Mouse (Mus musculus) adrenal gland (tissue): ENCODE results near the gene Cyp11a1.

Experiments
- intact Hi-C: fragments of 180-260 bp; cut with DNase I; formaldehyde crosslinking; loops from one replicate; pipeline ENCODE4 v1.15.1; 2025
- long read RNA-seq, 2 experiments: library from polyadenylated mRNA; unstranded; transcript quantifications; one replicate each; pipeline ENCODE4 v2.0.0; 2020; ENCODE audit warnings: borderline replicate concordance in 1 of 2; ENCODE audit not compliant: insufficient replicate concordance in 1 of 2

The Cyp11a1 gene
- long read RNA-seq, experiment 1, transcript Cyp11a1-201 (9 exons, 2,120 nt): major isoform, 6,060 of 6,531 reads
- long read RNA-seq, experiment 1, partial matches to known transcripts: 217 of 6,531 reads
- long read RNA-seq, experiment 1, other reads (novel, unspliced or antisense): 252 of 6,531 reads
- long read RNA-seq, experiment 2, transcript Cyp11a1-201 (9 exons, 2,120 nt): major isoform, 6,167 of 6,892 reads
- long read RNA-seq, experiment 2, partial matches to known transcripts: 386 of 6,892 reads
- long read RNA-seq, experiment 2, other reads (novel, unspliced or antisense): 336 of 6,892 reads

GRCm38 (mm10) chr9:58005753-58006461 lies at the start of gene Cyp11a1:
Gene Cyp11a1, plus strand, starts transcription at chr9:58006411.
- intact Hi-C loops: no loop called here

DNA sequence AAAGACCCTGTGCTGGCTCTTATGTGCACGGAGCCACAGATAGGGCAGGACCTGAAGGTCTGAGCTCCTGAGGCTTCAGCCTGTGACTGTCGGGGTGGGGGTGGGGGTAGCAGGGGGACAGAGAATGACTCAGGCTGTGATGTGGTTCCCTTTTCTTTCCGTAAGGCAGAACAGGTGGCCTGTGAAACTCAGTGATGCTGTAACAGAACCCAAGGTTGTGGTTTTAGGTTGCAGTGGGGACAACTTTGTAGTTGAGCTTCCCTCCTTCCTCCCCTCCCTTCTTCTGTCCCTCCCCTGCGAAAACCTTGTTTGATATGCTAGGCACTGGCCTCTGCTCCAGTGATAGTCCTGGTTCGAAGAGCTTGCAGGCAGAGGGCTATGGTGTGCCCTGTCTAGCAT lies 49.4 kb upstream of the Cyp11a1 start:
- intact Hi-C loops: no loop called here

GRCm38 (mm10) chr9:57958615-57959014 lies 47.6 kb upstream of the Cyp11a1 start:
- intact Hi-C loops: no loop called here

- intact Hi-C loops: no loop called here
These were observed 46.8 kb upstream of the Cyp11a1 start for GRCm38 (mm10) chr9:57959399-57959798.

GRCm38 (mm10) chr9:57959886-57960866 lies 46.0 kb upstream of the Cyp11a1 start:
- intact Hi-C loops: no loop called here

DNA sequence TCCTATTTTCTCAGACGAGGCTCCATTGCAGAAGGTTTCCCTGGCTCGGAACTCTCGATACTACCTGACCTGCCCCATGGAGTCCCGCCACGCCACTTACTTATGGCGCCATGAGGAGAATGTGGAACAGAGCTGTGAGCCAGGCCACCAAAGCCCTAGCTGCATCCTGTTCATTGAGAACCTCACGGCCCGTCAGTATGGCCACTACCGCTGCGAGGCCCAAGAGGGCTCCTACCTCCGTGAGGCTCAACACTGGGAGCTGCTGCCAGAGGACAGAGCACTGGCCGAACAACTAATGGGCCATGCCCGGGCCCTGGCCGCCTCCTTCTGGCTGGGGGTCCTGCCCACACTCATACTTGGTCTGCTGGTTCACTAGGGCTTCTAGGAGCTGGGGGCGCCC lies 45.0 kb upstream of the Cyp11a1 start:
- intact Hi-C loops: no loop called here

- intact Hi-C loops: no loop called here
These were observed 44.1 kb upstream of the Cyp11a1 start for GRCm38 (mm10) chr9:57961863-57962778.

GRCm38 (mm10) chr9:57963249-57963997 lies 42.8 kb upstream of the Cyp11a1 start:
- intact Hi-C loops: no loop called here

- intact Hi-C loops: no loop called here
These were observed 42.2 kb upstream of the Cyp11a1 start for GRCm38 (mm10) chr9:57963998-57964395.

DNA sequence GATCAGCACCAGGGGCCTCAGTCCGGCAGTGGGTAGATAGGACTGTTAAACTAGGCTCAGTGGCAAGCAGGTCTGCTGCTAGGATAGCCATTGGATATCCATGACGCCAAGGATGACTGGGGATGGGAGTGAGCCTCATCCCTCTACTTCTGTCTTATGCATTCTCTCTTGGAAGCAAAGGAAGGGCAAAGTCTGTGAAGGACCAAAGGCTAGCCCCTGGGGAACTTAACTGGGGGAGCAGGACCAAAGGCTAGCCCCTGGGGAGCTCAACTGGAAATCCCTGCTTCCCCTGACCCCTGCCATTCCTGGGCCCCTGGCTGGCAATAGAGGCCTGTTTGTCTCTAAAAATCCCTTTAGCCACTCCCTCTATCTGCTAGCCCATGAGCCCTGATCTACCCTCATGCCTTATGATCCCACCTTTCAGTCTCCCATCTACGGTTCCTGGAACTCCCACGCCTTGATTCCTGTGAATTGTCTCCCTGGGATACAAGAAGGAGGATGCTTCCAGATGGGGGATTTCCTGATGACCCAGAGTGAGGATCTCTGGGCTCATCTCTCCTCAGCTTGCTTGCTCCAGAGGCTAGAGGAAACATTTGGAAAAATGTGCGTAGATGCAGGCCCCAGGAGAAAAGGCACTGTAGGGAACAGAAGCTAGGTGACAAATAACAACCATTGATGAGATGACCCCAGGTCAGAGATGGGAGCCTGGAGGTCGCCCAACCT lies 41.5 kb upstream of the Cyp11a1 start:
- intact Hi-C loops: no loop called here

- intact Hi-C loops: no loop called here
These were observed 40.7 kb upstream of the Cyp11a1 start for GRCm38 (mm10) chr9:57965281-57966185.

- intact Hi-C loops: no loop called here
These were observed 38.8 kb upstream of the Cyp11a1 start for GRCm38 (mm10) chr9:57967237-57967960.

GRCm38 (mm10) chr9:57968166-57968771 lies 37.9 kb upstream of the Cyp11a1 start:
- intact Hi-C loops: no loop called here

- intact Hi-C loops: no loop called here
These were observed 37.2 kb upstream of the Cyp11a1 start for GRCm38 (mm10) chr9:57968783-57969542.

DNA sequence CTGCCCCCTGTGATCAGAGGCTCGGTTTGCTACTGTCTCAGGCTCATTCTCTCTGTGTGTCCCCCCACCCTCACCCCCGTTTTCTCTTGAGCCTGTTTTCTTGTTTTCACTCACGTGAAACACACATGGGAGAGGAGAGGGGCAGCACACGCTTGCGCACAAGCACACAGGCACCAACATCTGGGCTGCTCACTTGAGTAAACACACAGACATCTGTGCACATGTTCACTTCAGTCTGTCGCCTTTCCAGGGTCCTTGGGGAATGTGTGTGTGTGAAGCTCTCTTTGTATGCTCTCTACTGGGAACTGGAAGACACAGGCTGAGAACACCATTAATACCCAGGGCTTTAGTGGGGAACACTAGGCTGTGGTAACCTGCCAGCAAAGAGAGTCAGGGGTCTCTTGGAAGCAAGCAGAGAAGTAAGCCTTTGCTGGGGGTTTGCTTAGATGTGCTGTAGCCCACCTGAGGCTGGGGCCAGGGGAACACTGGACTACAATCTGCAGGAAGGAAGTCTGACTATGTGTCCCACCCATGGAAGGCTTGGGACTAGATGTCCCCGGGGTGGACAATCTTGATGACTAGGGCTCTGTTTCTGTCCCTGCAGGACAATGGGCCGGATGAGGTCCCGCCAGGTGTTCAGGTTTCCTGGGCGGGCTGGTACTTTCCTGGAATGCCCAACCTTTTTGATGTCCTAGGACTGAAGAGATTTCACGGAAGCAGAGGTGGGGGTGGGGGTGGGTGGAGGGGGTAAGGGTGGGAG lies 36.3 kb upstream of the Cyp11a1 start:
- intact Hi-C loops: no loop called here
